Mouse (Mus musculus): ENCODE measurements around the gene Rimbp3. TPM values are rescaled to one million over a fixed set of nuclear protein-coding genes. Genes with fewer than 3 reads are reported as not detected.
"Not testable (repeated sequence)": the region's sequence is repeated elsewhere in the genome, so short reads cannot be mapped to it uniquely, and the experiment has no call there.

Gene Rimbp3
- 0.21 and 0.24 TPM in 2 replicates for polyA plus RNA-seq (2015; fragmentation: Nextera tagmentation; extraction: Ambion mirVana)

- Histone ChIP-seq H3K4me2 (peak within 1 kb of the TSS; percentile 99), H3K36me3 (no peaks in the 10 kb centered on the region), H3K27me3 (peaks cover 50% of the 10 kb centered on the region), H3K27ac (no peak within 1 kb of the TSS), H3K4me3 (peak within 1 kb of the TSS; percentile 51), H3K9ac (peak within 1 kb of the TSS; percentile 41), H3K9me3 (no peaks in the 10 kb centered on the region), H3K4me1 (peaks cover 20% of the 10 kb centered on the region)
- ATAC-seq (ENCODE audit: borderline replicate concordance, extremely low read depth, low FRiP score, low TSS enrichment): peak; percentile 78
- WGBS: under 1% methylated on average over 85 of the region's 85 CpGs
Measured at GRCm38 (mm10) chr16:17208389-17209361, at the start of gene Rimbp3. Gene Rimbp3 (plus strand): TSS chr16:17208603.

- WGBS: 57% methylated on average over 1 of the region's 1 CpGs
- H3K9me3 ChIP-seq; H3K9ac ChIP-seq; H3K27ac ChIP-seq; H3K4me1 ChIP-seq; H3K4me3 ChIP-seq; H3K27me3 ChIP-seq; H3K4me2 ChIP-seq; ATAC-seq (ENCODE audit: borderline replicate concordance, extremely low read depth, low FRiP score, low TSS enrichment): not testable (repeated sequence)
- peaks cover 27% of the 10 kb centered on the region for H3K36me3 ChIP-seq
Measured at GRCm38 (mm10) chr16:17165478-17165877, 42.9 kb upstream of the Rimbp3 start.

GRCm38 (mm10) chr16:17167179-17167578 is 41.2 kb upstream of the Rimbp3 start:
- Histone ChIP-seq H3K27me3 (no peaks in the 10 kb centered on the region), H3K4me3 (no peak overlapping the region), H3K9ac (no peak overlapping the region), H3K4me2 (no peak overlapping the region), H3K27ac (no peak overlapping the region), H3K36me3 (peaks cover 28% of the 10 kb centered on the region), H3K4me1 (no peaks in the 10 kb centered on the region), H3K9me3 (no peaks in the 10 kb centered on the region)
- no peak for ATAC-seq (ENCODE audit: borderline replicate concordance, extremely low read depth, low FRiP score, low TSS enrichment)

- H3K9me3 ChIP-seq: no peaks in the 10 kb centered on the region
- peaks cover 37% of the 10 kb centered on the region for H3K36me3 ChIP-seq
- WGBS: 58% methylated on average over 5 of the region's 5 CpGs
- ATAC-seq (ENCODE audit: borderline replicate concordance, extremely low read depth, low FRiP score, low TSS enrichment): peak; percentile 73; the same call in 1 of the 2 replicates
- H3K4me3 ChIP-seq: no peak overlapping the region
- H3K9ac ChIP-seq: no peak overlapping the region
- no peaks in the 10 kb centered on the region for H3K4me1 ChIP-seq
- peak overlapping the region; percentile 60 for H3K27ac ChIP-seq
- H3K4me2 ChIP-seq: no peak overlapping the region
- H3K27me3 ChIP-seq: no peaks in the 10 kb centered on the region
Measured at GRCm38 (mm10) chr16:17168049-17168448, 40.4 kb upstream of the Rimbp3 start.

GRCm38 (mm10) chr16:17175765-17176164 is 32.6 kb upstream of the Rimbp3 start:
- WGBS: 73% methylated on average over 2 of the region's 2 CpGs

GRCm38 (mm10) chr16:17177623-17178170 is 30.7 kb upstream of the Rimbp3 start:
- H3K9ac ChIP-seq: no peak overlapping the region
- H3K9me3 ChIP-seq: no peaks in the 10 kb centered on the region
- no peak overlapping the region for H3K4me2 ChIP-seq
- no peaks in the 10 kb centered on the region for H3K4me1 ChIP-seq
- no peak overlapping the region for H3K27ac ChIP-seq
- ATAC-seq (ENCODE audit: borderline replicate concordance, extremely low read depth, low FRiP score, low TSS enrichment): no peak
- WGBS: 97% methylated on average over 1 of the region's 1 CpGs
- peaks cover 30% of the 10 kb centered on the region for H3K36me3 ChIP-seq
- H3K27me3 ChIP-seq: no peaks in the 10 kb centered on the region
- H3K4me3 ChIP-seq: no peak overlapping the region

More at GRCm38 (mm10) chr16:17175765-17176164, 32.6 kb upstream of the Rimbp3 start:
- H3K9me3 ChIP-seq: no peaks in the 10 kb centered on the region
- H3K4me1 ChIP-seq: no peaks in the 10 kb centered on the region
- no peak for ATAC-seq (ENCODE audit: borderline replicate concordance, extremely low read depth, low FRiP score, low TSS enrichment)
- H3K4me3 ChIP-seq: no peak overlapping the region
- H3K9ac ChIP-seq: no peak overlapping the region
- no peak overlapping the region for H3K4me2 ChIP-seq
- H3K27ac ChIP-seq: no peak overlapping the region
- no peaks in the 10 kb centered on the region for H3K27me3 ChIP-seq
- H3K36me3 ChIP-seq: peaks cover 40% of the 10 kb centered on the region

- no peak for ATAC-seq (ENCODE audit: borderline replicate concordance, extremely low read depth, low FRiP score, low TSS enrichment)
- WGBS: 94% methylated on average over 3 of the region's 3 CpGs
- Histone ChIP-seq H3K27me3 (no peaks in the 10 kb centered on the region), H3K4me1 (no peaks in the 10 kb centered on the region), H3K4me2 (no peak overlapping the region), H3K9ac (no peak overlapping the region), H3K4me3 (no peak overlapping the region), H3K36me3 (peaks cover 16% of the 10 kb centered on the region), H3K27ac (no peak overlapping the region), H3K9me3 (no peaks in the 10 kb centered on the region)
Measured at GRCm38 (mm10) chr16:17179706-17180105, 28.7 kb upstream of the Rimbp3 start.

GRCm38 (mm10) chr16:17181382-17181781 is 27.0 kb upstream of the Rimbp3 start:
- H3K9me3 ChIP-seq: no peaks in the 10 kb centered on the region
- no peak for ATAC-seq (ENCODE audit: borderline replicate concordance, extremely low read depth, low FRiP score, low TSS enrichment)
- no peak overlapping the region for H3K9ac ChIP-seq
- H3K4me3 ChIP-seq: no peak overlapping the region
- whole genome bisulfite sequencing: 83% methylated on average over 4 of the region's 4 CpGs
- H3K4me1 ChIP-seq: no peaks in the 10 kb centered on the region
- H3K27ac ChIP-seq: no peak overlapping the region
- peaks cover 13% of the 10 kb centered on the region for H3K36me3 ChIP-seq
- no peaks in the 10 kb centered on the region for H3K27me3 ChIP-seq
- no peak overlapping the region for H3K4me2 ChIP-seq

GRCm38 (mm10) chr16:17182136-17182535 is 26.3 kb upstream of the Rimbp3 start:
- no peak for ATAC-seq (ENCODE audit: borderline replicate concordance, extremely low read depth, low FRiP score, low TSS enrichment)
- Histone ChIP-seq H3K9ac (no peak overlapping the region), H3K4me1 (no peaks in the 10 kb centered on the region), H3K4me3 (no peak overlapping the region), H3K27me3 (no peaks in the 10 kb centered on the region), H3K27ac (no peak overlapping the region), H3K36me3 (peaks cover 16% of the 10 kb centered on the region), H3K4me2 (no peak overlapping the region), H3K9me3 (no peaks in the 10 kb centered on the region)
- WGBS: 63% methylated on average over 2 of the region's 2 CpGs

GRCm38 (mm10) chr16:17183003-17183402 is 25.4 kb upstream of the Rimbp3 start:
- no peak for ATAC-seq (ENCODE audit: borderline replicate concordance, extremely low read depth, low FRiP score, low TSS enrichment)
- H3K4me3 ChIP-seq: no peak overlapping the region
- no peak overlapping the region for H3K4me2 ChIP-seq
- no peak overlapping the region for H3K9ac ChIP-seq
- no peaks in the 10 kb centered on the region for H3K4me1 ChIP-seq
- peaks cover 16% of the 10 kb centered on the region for H3K36me3 ChIP-seq
- no peaks in the 10 kb centered on the region for H3K27me3 ChIP-seq
- H3K9me3 ChIP-seq: no peaks in the 10 kb centered on the region
- 74% methylated on average over 3 of the region's 3 CpGs for WGBS
- H3K27ac ChIP-seq: no peak overlapping the region

- no peak for ATAC-seq (ENCODE audit: borderline replicate concordance, extremely low read depth, low FRiP score, low TSS enrichment)
- Histone ChIP-seq H3K4me1 (no peaks in the 10 kb centered on the region), H3K36me3 (peaks cover 12% of the 10 kb centered on the region), H3K9me3 (no peaks in the 10 kb centered on the region), H3K4me2 (no peak overlapping the region), H3K9ac (no peak overlapping the region), H3K27me3 (no peaks in the 10 kb centered on the region), H3K4me3 (no peak overlapping the region), H3K27ac (no peak overlapping the region)
Measured at GRCm38 (mm10) chr16:17185475-17185874, 22.9 kb upstream of the Rimbp3 start.

GRCm38 (mm10) chr16:17193823-17194222 is 14.6 kb upstream of the Rimbp3 start:
- Histone ChIP-seq H3K4me1 (0 out of 2 replicates have a peak, but pooled peaks cover 5% of the 10 kb centered on the region), H3K4me3 (no peak overlapping the region), H3K9me3 (no peaks in the 10 kb centered on the region), H3K4me2 (no peak overlapping the region), H3K27ac (no peak overlapping the region), H3K9ac (no peak overlapping the region), H3K27me3 (no peaks in the 10 kb centered on the region), H3K36me3 (peaks cover 6% of the 10 kb centered on the region; the same call in 1 of the 2 replicates)
- no peak for ATAC-seq (ENCODE audit: borderline replicate concordance, extremely low read depth, low FRiP score, low TSS enrichment)
- WGBS: 97% methylated on average over 4 of the region's 4 CpGs
